Mouse (Mus musculus): Measurements from ENCODE around the gene Cep55. TPM values are rescaled to one million over a fixed set of nuclear protein-coding genes. Genes with fewer than 3 reads are reported as not detected.

Cep55 gene
- polyA plus RNA-seq, 1 experiment from 2014 or later, result 34.9 TPM

DNA sequence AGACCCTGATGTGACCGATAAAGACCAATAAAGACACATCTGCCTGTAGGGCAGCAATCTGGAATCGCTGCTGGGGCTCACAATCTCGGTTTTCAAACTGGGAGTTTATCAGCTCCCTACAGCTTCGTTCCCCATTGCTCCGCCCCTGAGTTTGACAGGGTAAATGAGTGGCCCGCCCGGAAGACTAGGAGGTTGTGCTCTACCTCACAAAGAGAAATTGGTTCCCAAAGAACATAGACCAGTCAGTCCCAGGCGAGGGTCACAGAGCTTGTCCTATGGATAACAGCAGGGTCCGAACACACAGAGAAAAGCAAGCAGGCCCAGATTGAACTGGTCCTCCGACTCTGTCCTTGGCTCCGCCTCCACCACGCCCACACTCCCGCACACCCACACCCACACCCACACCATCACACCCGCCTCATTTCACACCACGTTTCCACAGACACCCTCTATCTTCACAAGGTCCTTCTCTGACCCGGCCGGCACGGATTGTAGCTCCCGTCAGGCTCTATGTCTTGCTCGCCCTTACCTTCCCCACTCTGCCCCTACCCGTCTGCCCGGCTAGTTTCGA, 577 bp upstream of the Cep55 start:
- ATAC-seq (ENCODE audit: insufficient number of reproducible peaks, low FRiP score, low TSS enrichment, low read depth) (peak; percentile 88), DNase-seq (ENCODE audit: low spot score) (no peak)
- Histone ChIP-seq H3K9me3 (ENCODE audit: control insufficient read depth, low read length) (no peaks in the 10 kb centered on the region), H3K4me1 (ENCODE audit: control insufficient read depth, insufficient read depth, low read length) (peaks cover 10% of the 10 kb centered on the region), H3K27ac (replicated peaks; ENCODE audit: low read depth, low read length) (no peak overlapping the region), H3K9ac (ENCODE audit: low read length) (no peak overlapping the region), H3K36me3 (ENCODE audit: control insufficient read depth, insufficient read depth, low read length) (0 out of 2 replicates have a peak, but pooled peaks cover 2% of the 10 kb centered on the region), H3K27me3 (ENCODE audit: control insufficient read depth, insufficient read depth, low read length) (no peaks in the 10 kb centered on the region), H3K4me3 (ENCODE audit: low read depth, low read length) (peak overlapping the region; percentile 60), H3K4me2 (ENCODE audit: low read depth, severe bottlenecking) (peak overlapping the region; percentile 39)
- WGBS, result under 1% methylated on average over 23 of the region's 23 CpGs

DNA sequence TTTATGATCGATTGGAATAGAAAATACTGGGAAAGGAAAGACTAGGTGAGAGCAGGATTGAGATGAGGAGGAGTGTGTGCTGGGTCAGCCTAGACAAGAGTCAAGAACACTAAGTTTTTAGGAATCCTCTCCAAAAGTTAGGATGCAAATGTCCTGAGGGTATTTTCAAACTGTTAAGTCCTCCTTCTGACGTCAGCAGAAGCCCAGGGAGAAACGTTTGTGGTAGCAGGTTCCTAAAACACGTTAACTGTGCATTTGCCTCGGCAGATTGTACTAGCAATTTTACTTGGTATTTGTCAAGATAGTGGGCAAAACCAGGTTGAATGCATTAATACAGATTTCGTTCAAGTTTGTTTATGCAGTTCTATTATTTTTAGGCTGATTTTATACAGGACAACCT, 987 bp downstream of the Cep55 start:
- peak overlapping the region; percentile 65 for H3K4me2 ChIP-seq (ENCODE audit: low read depth, severe bottlenecking)
- no peaks in the 10 kb centered on the region for H3K9me3 ChIP-seq (ENCODE audit: control insufficient read depth, low read length)
- no peak for DNase-seq (ENCODE audit: low spot score)
- H3K27me3 ChIP-seq (ENCODE audit: control insufficient read depth, insufficient read depth, low read length), result no peaks in the 10 kb centered on the region
- no peak overlapping the region for H3K27ac ChIP-seq (replicated peaks; ENCODE audit: low read depth, low read length)
- peak overlapping the region; percentile 22; the same call in 1 of the 2 replicates for H3K9ac ChIP-seq (ENCODE audit: low read length)
- 21% methylated on average over 6 of the region's 6 CpGs for WGBS
- peaks cover 10% of the 10 kb centered on the region for H3K4me1 ChIP-seq (ENCODE audit: control insufficient read depth, insufficient read depth, low read length)
- peaks cover 6% of the 10 kb centered on the region; the same call in 1 of the 2 replicates for H3K36me3 ChIP-seq (ENCODE audit: control insufficient read depth, insufficient read depth, low read length)
- ATAC-seq (ENCODE audit: insufficient number of reproducible peaks, low FRiP score, low TSS enrichment, low read depth), result no peak
- peak overlapping the region; percentile 60 for H3K4me3 ChIP-seq (ENCODE audit: low read depth, low read length)

DNA sequence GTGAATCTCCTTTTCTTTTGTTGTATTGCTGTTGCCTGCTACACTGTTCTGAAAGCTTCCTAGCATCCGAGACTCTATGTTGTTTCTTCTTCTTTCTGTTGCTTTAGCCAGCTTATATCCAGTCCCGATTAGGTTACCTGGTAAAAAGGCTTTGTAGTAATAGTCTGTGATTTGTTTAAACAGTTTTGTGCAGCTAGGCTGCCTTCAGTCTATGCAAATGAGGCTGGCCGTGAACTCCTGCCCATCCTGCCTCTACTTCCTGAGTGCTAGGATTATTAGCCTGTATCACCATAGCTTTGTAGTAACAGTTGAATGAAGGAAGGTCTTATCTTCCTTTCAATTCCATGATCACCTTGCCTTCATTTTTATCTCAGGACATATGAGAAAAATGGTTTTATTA, 1.5 kb downstream of the Cep55 start:
- H3K27me3 ChIP-seq (ENCODE audit: control insufficient read depth, insufficient read depth, low read length), result no peaks in the 10 kb centered on the region
- H3K4me3 ChIP-seq (ENCODE audit: low read depth, low read length), result peak overlapping the region; percentile 60
- H3K4me1 ChIP-seq (ENCODE audit: control insufficient read depth, insufficient read depth, low read length), result peaks cover 10% of the 10 kb centered on the region
- 59% methylated on average over 3 of the region's 3 CpGs for whole genome bisulfite sequencing
- H3K9ac ChIP-seq (ENCODE audit: low read length), result no peak overlapping the region
- DNase-seq (ENCODE audit: low spot score) (no peak), ATAC-seq (ENCODE audit: insufficient number of reproducible peaks, low FRiP score, low TSS enrichment, low read depth) (no peak)
- peak overlapping the region; percentile 65 for H3K4me2 ChIP-seq (ENCODE audit: low read depth, severe bottlenecking)
- H3K27ac ChIP-seq (replicated peaks; ENCODE audit: low read depth, low read length), result no peak overlapping the region
- H3K36me3 ChIP-seq (ENCODE audit: control insufficient read depth, insufficient read depth, low read length), result peaks cover 6% of the 10 kb centered on the region; the same call in 1 of the 2 replicates
- H3K9me3 ChIP-seq (ENCODE audit: control insufficient read depth, low read length), result no peaks in the 10 kb centered on the region

DNA sequence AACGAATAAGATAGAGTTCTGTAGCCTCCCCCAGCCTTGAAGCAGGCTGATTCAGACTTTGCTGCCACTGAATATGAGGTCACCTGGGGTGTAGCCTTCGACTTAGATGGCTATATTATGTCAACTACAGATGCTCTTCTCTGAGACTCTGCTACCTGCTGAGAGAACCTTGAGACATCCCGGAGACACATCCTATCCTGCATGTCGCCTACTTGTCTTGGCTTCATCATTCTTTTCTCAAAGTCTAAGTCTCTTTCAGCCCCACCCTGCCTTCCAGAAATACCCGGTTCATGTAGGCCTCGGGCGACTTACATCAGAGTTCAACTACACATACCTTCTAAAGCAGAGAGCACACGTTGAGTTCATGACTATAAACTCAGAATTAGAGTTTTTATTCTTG, 2.1 kb downstream of the Cep55 start:
- WGBS, result 90% methylated on average over 8 of the region's 8 CpGs
- DNase-seq (ENCODE audit: low spot score) (no peak), ATAC-seq (ENCODE audit: insufficient number of reproducible peaks, low FRiP score, low TSS enrichment, low read depth) (no peak)
- H3K4me2 ChIP-seq (ENCODE audit: low read depth, severe bottlenecking), result no peak overlapping the region
- H3K4me1 ChIP-seq (ENCODE audit: control insufficient read depth, insufficient read depth, low read length), result peaks cover 10% of the 10 kb centered on the region
- peaks cover 6% of the 10 kb centered on the region; the same call in 1 of the 2 replicates for H3K36me3 ChIP-seq (ENCODE audit: control insufficient read depth, insufficient read depth, low read length)
- H3K27ac ChIP-seq (replicated peaks; ENCODE audit: low read depth, low read length), result no peak overlapping the region
- H3K9me3 ChIP-seq (ENCODE audit: control insufficient read depth, low read length), result no peaks in the 10 kb centered on the region
- H3K9ac ChIP-seq (ENCODE audit: low read length), result no peak overlapping the region
- no peak overlapping the region for H3K4me3 ChIP-seq (ENCODE audit: low read depth, low read length)
- H3K27me3 ChIP-seq (ENCODE audit: control insufficient read depth, insufficient read depth, low read length), result no peaks in the 10 kb centered on the region

DNA sequence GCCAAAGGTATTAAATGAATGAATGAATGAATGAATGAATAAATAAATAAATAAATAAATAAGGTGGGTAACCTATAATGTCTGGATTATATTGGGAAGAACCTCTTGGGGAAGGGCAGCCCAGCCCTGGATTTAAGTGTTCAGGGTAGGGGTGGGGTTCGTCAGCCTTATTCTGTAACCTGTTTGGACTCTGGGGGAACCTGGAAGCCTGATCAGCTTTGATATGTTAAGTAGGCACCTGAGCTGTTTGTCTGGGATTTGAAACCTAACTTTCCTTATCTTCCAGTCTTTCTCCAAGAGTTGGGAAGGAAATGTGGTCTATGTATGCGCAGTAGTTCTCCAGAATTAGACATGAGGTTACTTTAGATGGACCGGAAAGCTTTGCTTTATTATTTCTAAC, 8.4 kb downstream of the Cep55 start:
- Histone ChIP-seq H3K36me3 (ENCODE audit: control insufficient read depth, insufficient read depth, low read length) (peaks cover 6% of the 10 kb centered on the region; the same call in 1 of the 2 replicates), H3K4me2 (ENCODE audit: low read depth, severe bottlenecking) (no peak overlapping the region), H3K27me3 (ENCODE audit: control insufficient read depth, insufficient read depth, low read length) (no peaks in the 10 kb centered on the region), H3K4me1 (ENCODE audit: control insufficient read depth, insufficient read depth, low read length) (no peaks in the 10 kb centered on the region), H3K4me3 (ENCODE audit: low read depth, low read length) (no peak overlapping the region), H3K9ac (ENCODE audit: low read length) (no peak overlapping the region), H3K9me3 (ENCODE audit: control insufficient read depth, low read length) (no peaks in the 10 kb centered on the region), H3K27ac (replicated peaks; ENCODE audit: low read depth, low read length) (no peak overlapping the region)
- DNase-seq (ENCODE audit: low spot score) (no peak), ATAC-seq (ENCODE audit: insufficient number of reproducible peaks, low FRiP score, low TSS enrichment, low read depth) (no peak)
- WGBS, result 91% methylated on average over 3 of the region's 3 CpGs

DNA sequence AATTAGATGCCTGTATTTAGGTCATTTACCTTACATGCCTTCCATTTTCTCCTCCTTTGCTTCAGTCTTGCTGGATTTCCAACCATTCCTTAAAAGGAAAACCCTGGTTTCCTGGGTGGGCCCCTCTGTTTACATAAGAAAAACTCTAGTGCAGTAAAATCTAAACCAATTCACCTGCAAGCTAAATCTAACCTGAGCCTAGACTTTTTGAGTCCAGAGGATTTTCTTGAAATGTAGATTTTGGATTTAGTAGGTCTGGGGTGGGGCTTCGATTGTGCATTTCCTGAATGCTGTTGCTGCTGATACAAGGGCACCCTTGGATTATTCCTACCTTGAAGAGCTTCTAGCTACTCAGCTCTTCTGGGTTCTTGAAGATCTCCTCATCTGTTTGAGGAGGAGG, 9.2 kb downstream of the Cep55 start:
- no peaks in the 10 kb centered on the region for H3K4me1 ChIP-seq (ENCODE audit: control insufficient read depth, insufficient read depth, low read length)
- no peak overlapping the region for H3K4me3 ChIP-seq (ENCODE audit: low read depth, low read length)
- DNase-seq (ENCODE audit: low spot score) (no peak), ATAC-seq (ENCODE audit: insufficient number of reproducible peaks, low FRiP score, low TSS enrichment, low read depth) (no peak)
- H3K9me3 ChIP-seq (ENCODE audit: control insufficient read depth, low read length), result no peaks in the 10 kb centered on the region
- peaks cover 6% of the 10 kb centered on the region; the same call in 1 of the 2 replicates for H3K36me3 ChIP-seq (ENCODE audit: control insufficient read depth, insufficient read depth, low read length)
- H3K4me2 ChIP-seq (ENCODE audit: low read depth, severe bottlenecking), result no peak overlapping the region
- no peak overlapping the region for H3K9ac ChIP-seq (ENCODE audit: low read length)
- no peaks in the 10 kb centered on the region for H3K27me3 ChIP-seq (ENCODE audit: control insufficient read depth, insufficient read depth, low read length)
- H3K27ac ChIP-seq (replicated peaks; ENCODE audit: low read depth, low read length), result no peak overlapping the region
- 90% methylated on average over 1 of the region's 1 CpGs for WGBS

DNA sequence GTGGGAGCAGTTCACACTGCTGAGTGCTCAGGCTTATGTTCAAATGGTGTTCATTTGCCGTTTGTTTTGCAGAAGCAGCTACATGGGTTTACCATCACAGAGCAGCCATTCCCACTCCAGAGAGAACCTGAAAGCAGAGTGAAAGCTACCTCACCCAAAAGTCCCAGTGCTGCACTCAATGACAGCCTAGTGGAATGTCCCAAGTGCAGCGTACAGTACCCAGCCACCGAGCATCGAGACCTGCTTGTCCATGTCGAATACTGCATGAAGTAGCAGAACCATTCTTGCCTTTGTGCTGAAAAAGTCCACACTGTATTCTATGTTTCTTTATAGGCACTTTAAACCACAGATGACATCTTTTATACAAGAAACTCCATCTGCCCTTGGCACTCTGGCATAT, 18.4 kb downstream of the Cep55 start:
- no peaks in the 10 kb centered on the region for H3K9me3 ChIP-seq (ENCODE audit: control insufficient read depth, low read length)
- DNase-seq (ENCODE audit: low spot score), result no peak
- H3K36me3 ChIP-seq (ENCODE audit: control insufficient read depth, insufficient read depth, low read length), result no peaks in the 10 kb centered on the region; the same call in 1 of the 2 replicates
- no peaks in the 10 kb centered on the region for H3K27me3 ChIP-seq (ENCODE audit: control insufficient read depth, insufficient read depth, low read length)
- H3K9ac ChIP-seq (ENCODE audit: low read length), result no peak overlapping the region
- no peak overlapping the region for H3K27ac ChIP-seq (replicated peaks; ENCODE audit: low read depth, low read length)
- H3K4me3 ChIP-seq (ENCODE audit: low read depth, low read length), result no peak overlapping the region
- ATAC-seq (ENCODE audit: insufficient number of reproducible peaks, low FRiP score, low TSS enrichment, low read depth), result no peak
- 96% methylated on average over 5 of the region's 5 CpGs for WGBS
- no peak overlapping the region for H3K4me2 ChIP-seq (ENCODE audit: low read depth, severe bottlenecking)
- no peaks in the 10 kb centered on the region for H3K4me1 ChIP-seq (ENCODE audit: control insufficient read depth, insufficient read depth, low read length)

DNA sequence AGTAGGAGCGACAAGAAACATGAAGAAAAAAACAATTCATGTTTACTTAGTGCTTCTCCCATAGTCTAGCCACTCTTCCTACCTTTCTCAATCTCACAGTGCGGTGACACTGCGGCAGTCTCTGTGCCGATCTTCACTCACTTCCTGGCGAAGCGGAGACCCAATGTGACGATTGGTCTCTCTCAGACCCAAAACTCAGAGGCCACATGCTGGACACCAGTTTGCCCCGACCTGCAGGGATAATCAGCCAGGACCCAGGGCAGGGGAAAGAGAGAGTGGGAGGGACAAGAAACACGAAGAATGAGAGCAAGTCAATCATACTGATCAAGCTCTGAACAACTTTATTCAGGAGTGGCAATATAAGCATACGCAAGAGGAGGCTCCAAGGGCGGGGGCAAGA, 20.2 kb downstream of the Cep55 start:
- no peak overlapping the region for H3K4me3 ChIP-seq (ENCODE audit: low read depth, low read length)
- ATAC-seq (ENCODE audit: insufficient number of reproducible peaks, low FRiP score, low TSS enrichment, low read depth), result no peak
- no peaks in the 10 kb centered on the region; the same call in 1 of the 2 replicates for H3K36me3 ChIP-seq (ENCODE audit: control insufficient read depth, insufficient read depth, low read length)
- WGBS, result 84% methylated on average over 11 of the region's 11 CpGs
- H3K9me3 ChIP-seq (ENCODE audit: control insufficient read depth, low read length), result no peaks in the 10 kb centered on the region
- H3K27ac ChIP-seq (replicated peaks; ENCODE audit: low read depth, low read length), result no peak overlapping the region
- DNase-seq (ENCODE audit: low spot score), result no peak
- no peaks in the 10 kb centered on the region for H3K4me1 ChIP-seq (ENCODE audit: control insufficient read depth, insufficient read depth, low read length)
- no peaks in the 10 kb centered on the region for H3K27me3 ChIP-seq (ENCODE audit: control insufficient read depth, insufficient read depth, low read length)
- no peak overlapping the region for H3K9ac ChIP-seq (ENCODE audit: low read length)
- H3K4me2 ChIP-seq (ENCODE audit: low read depth, severe bottlenecking), result no peak overlapping the region

DNA sequence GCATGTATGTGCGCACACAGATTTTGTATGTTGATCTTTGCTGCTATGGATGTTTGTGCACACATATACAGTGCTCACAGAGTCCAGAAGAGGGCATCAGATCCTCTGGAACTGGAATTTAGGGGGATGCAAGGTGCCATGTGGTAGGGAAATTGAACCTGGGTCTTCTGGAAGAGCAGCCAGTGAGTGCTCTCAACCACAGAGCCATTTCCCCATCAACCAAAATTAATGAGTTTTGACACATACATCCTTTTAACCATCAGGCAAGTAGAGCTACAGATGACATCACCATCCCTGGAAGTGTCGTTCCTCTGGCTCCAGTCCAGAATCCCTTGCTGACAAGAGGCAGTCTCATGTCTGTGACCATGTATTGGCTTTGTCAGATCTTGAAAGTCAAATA, 21.4 kb downstream of the Cep55 start:
- no peak for ATAC-seq (ENCODE audit: insufficient number of reproducible peaks, low FRiP score, low TSS enrichment, low read depth)
- H3K9ac ChIP-seq (ENCODE audit: low read length), result no peak overlapping the region
- H3K4me2 ChIP-seq (ENCODE audit: low read depth, severe bottlenecking), result no peak overlapping the region
- WGBS, result 97% methylated on average over 2 of the region's 2 CpGs
- no peak for DNase-seq (ENCODE audit: low spot score)
- H3K36me3 ChIP-seq (ENCODE audit: control insufficient read depth, insufficient read depth, low read length), result no peaks in the 10 kb centered on the region
- no peaks in the 10 kb centered on the region for H3K9me3 ChIP-seq (ENCODE audit: control insufficient read depth, low read length)
- no peak overlapping the region for H3K4me3 ChIP-seq (ENCODE audit: low read depth, low read length)
- H3K27ac ChIP-seq (replicated peaks; ENCODE audit: low read depth, low read length), result no peak overlapping the region
- H3K4me1 ChIP-seq (ENCODE audit: control insufficient read depth, insufficient read depth, low read length), result no peaks in the 10 kb centered on the region
- no peaks in the 10 kb centered on the region for H3K27me3 ChIP-seq (ENCODE audit: control insufficient read depth, insufficient read depth, low read length)
